Mouse (Mus musculus): ENCODE measurements around the gene Sun2.

The Sun2 gene

GRCm38 (mm10) chr15:79755977-79756625, 13.8 kb upstream of the Sun2 start:
- DNase-seq (ENCODE audit: low spot score), result no peak

DNA sequence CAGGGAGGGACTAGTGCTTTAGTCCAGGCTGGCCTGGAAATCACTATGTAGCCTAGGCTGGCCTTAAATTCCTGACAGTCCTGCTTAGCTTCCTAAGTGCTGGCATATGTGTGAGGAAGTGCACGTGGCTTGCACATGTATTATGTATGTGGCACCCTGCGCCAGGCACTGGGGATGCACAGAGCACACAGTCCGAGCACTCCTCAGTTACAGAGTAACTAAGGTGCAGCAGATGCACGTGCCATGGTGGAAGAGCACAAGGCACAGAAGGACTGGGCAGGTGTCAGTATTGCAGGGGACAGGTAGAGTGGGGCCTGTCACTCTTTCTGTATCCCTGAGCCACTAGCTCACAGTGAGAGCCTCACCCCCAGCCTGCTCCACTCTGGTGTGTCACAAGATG, 12.8 kb upstream of the Sun2 start:
- no peak for DNase-seq (ENCODE audit: low spot score)

- no peak for DNase-seq (ENCODE audit: low spot score)
Measured at GRCm38 (mm10) chr15:79753873-79754272, 11.5 kb upstream of the Sun2 start.

- DNase-seq (ENCODE audit: low spot score), result no peak
Measured at GRCm38 (mm10) chr15:79753420-79753752, 11.1 kb upstream of the Sun2 start.

- peak; percentile 57 for DNase-seq (ENCODE audit: low spot score)
Measured at GRCm38 (mm10) chr15:79752742-79753419, 10.5 kb upstream of the Sun2 start.

DNA sequence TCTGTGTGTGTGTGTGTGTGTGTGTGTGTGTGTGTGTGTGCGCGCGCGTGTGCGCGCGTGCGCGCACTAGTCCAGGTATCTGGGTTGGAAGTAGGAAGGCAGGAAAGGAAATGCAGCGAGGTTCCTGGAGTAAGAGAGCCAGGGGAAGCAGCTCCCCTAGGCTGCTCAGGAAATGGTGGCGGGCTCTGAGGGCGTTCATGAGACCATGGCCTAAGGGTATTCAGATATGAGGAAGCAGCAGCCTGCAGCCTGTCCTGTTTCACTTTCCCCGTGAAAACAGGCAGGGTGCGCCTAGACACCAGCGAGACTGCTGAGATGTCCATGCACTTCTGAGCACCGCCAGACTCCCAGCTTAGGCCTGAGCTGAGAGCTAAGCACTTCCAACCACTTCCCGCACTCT, 9.4 kb upstream of the Sun2 start:
- no peak for DNase-seq (ENCODE audit: low spot score)

DNA sequence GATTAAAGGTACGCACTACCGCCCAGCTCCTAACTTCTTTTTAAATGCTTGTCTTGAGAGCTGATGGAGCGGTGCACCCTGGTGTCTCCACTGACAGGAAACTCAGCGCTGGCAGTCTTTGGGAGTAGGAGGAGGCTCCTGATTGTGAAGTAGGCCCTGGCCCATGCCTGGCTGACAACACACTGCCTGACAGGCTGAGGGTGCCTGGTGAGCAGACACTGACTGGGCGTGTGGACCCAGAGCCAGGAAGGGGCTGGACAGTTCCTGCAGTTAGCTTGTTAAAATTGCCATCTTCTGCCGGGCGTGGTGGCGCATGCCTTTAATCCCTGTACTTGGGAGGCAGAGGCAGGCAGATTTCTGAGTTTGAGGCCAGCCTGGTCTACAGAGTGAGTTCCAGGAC, 7.9 kb upstream of the Sun2 start:
- no peak for DNase-seq (ENCODE audit: low spot score)

GRCm38 (mm10) chr15:79749162-79749561, 6.8 kb upstream of the Sun2 start:
- DNase-seq (ENCODE audit: low spot score), result no peak

DNA sequence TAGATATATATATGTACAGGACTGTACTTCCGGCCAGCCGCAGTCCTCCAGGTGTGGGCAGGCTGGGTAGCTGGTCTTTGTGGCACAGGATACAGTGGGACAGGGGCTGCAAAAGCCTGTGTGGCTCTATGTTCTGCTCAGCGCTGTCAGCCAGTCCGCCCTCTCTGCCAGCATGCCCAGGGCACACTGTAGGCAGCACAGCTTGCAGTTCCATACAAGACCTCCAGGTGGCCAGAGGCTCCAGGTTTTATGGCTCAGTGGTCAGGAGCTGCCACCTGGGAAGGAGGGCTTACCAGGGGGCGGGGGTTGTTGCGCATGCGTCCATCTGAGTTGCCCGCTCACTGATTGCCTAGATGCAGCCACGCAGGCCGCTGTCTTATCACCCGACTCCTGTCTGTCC, 5.7 kb upstream of the Sun2 start:
- no peak for DNase-seq (ENCODE audit: low spot score)

GRCm38 (mm10) chr15:79745883-79746282, 3.5 kb upstream of the Sun2 start:
- no peak for DNase-seq (ENCODE audit: low spot score)

DNA sequence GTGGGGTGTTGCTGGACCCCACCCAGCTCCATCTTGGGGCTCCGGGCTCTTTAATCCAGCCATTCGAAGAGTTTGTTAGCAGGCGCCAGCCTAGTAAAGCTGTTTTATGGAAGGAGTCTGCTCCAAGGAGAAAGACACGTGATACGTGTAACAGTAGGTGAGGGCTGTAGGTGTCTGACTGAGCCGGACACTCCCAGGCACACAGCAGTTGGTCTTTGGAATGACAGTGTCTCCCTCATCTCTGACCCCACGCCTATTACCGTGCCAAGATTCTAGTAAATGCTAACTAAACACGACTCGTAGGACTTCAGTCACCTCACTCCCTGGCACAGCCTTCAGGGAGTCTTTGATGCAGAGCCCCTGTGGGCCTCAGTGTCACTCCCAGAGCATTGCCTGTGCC, 3.0 kb upstream of the Sun2 start:
- no peak for DNase-seq (ENCODE audit: low spot score)

GRCm38 (mm10) chr15:79744742-79745141, 2.4 kb upstream of the Sun2 start:
- no peak for DNase-seq (ENCODE audit: low spot score)

DNA sequence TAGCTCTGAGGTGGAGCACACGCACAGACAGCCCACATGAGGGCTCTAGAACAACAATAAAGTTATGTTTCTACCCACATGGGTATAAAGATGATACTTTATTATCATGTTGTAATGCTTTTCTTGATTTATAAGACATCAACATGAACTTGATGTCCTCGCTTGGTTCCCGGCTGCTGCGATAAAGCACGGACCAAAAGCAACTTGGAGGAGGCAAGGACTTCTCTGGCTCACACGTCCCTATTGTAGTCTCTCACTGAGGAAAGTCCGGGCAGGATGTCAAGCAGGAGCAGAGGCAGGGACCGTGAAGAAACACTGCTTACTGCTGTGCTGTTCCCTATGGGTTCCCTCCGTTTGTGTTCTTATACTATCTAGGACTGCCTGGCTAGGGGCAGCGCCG, 1.7 kb upstream of the Sun2 start:
- DNase-seq (ENCODE audit: low spot score), result no peak

- DNase-seq (ENCODE audit: low spot score), result no peak
Measured at GRCm38 (mm10) chr15:79742706-79743023, 329 bp upstream of the Sun2 start.

DNA sequence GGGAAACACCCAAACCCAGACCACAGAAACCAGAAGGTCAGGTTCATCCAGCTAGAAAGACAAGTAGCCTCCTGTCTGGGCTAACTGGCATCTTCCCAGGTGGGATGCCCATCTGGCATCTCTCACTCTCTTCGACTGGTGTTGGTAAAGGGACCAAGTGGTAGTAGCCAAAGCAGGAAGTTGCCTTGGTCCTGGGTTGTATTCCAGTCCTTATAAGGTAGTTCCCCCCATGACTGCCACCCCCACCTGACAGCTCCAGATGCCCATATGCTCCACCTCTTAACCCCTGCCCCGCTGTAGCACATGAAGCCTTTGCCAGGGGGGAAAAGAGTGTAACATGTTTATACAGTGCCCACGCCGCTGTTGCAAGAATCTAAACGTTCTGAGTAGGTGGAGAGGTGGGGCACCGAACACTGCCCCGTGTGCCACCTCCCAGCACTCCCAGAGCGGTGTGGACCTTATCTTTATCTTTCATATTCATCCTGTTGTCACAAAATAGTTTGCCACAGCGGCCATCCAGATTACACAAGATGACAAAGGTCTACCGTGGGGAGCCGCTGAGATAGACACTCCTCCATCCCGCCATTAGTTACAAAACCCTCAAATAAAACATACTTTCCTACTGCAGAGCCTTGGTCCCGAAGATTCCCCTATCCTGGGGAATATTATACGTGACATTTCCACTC, 1.0 kb downstream of the Sun2 start:
- peak; percentile 38 for DNase-seq (ENCODE audit: low spot score)

GRCm38 (mm10) chr15:79740739-79741138, 1.6 kb downstream of the Sun2 start:
- DNase-seq (ENCODE audit: low spot score), result no peak

GRCm38 (mm10) chr15:79734311-79734710, 8.0 kb downstream of the Sun2 start:
- DNase-seq (ENCODE audit: low spot score), result no peak

DNA sequence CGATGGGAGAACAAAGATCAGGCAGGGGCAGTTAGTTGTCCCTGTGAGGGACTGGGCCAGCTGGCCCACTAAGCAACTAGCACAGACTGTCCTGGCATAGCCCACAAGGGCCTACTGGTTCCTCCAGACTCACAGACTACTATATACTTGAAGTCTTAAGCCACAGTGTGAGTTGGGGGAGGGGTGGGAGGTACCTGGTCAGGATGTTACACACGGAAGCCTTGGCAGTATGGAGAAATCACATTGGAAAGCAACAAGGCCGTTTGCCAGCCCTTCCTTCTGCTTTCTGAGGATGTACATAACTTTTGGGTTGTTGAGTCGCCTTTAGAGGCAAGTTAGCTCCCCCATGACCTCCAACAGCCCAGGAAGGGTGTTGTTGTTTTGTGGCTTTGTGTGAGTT, 8.7 kb downstream of the Sun2 start:
- DNase-seq (ENCODE audit: low spot score), result no peak

DNA sequence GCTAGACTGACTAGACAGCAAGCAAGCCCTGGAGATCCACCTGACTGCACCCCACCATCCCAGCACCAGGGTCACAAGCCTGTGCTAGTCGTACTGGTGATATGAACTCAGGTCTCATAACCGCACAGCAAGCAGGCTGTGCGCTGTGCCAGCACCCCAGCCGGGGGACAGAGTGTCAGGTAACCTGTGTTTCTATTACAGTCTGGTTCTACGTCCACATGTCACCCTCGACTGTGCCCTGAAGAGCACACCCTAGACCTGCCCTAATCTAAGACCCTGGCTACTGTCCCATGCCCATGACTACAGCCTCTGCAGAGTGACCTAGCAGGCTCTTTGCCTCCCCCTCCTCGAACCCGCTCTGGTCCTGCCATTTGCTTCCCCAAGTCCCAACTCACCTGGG, 9.1 kb downstream of the Sun2 start:
- no peak for DNase-seq (ENCODE audit: low spot score)

DNA sequence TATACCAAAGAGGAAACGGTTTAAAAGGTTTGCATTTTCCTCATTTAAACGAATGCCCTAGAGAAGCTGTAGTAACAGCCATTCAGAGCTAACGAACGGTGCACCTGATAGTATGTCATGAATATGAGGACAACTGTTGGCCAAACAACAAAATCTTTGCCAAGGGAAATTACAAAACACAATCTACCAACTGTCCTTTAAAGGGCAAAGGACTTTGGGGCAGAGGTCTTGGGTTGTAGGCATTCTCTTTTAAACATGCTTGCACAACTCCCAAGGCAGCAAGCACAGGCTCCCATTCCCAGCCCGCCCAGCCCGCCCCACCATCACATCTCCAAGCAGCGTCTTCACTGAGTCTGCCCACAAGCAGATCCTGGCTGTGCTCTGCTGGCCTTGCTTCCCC, 10.8 kb downstream of the Sun2 start:
- DNase-seq (ENCODE audit: low spot score), result no peak

- no peak for DNase-seq (ENCODE audit: low spot score)
Measured at GRCm38 (mm10) chr15:79728731-79729388, 13.5 kb downstream of the Sun2 start.

DNA sequence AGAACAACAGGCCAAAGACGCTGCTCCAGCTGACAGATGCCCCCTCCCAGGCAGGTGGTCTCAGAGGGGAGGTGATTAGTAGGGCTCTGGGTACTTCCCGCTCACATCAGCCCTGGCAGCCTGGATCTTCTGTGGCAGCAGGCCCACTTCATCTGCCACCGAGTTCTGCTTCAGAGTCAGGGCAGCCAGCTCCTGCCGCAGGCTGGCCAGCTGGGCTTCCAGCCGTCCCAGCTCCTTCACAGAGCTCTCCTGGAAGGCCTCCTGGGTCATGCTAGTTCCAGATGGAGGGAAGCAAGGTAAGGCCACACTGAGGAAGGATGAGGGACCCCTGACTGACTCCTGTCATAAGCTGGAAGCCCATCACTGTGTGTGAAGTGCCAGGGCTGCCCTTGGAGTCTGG, 14.0 kb downstream of the Sun2 start:
- DNase-seq (ENCODE audit: low spot score), result no peak

GRCm38 (mm10) chr15:79727840-79728239, 14.5 kb downstream of the Sun2 start:
- no peak for DNase-seq (ENCODE audit: low spot score)

Data from spleen, adult 12 weeks (tissue).